Mouse (Mus musculus) lung, embryonic 14.5 days (tissue): ENCODE data around the gene Wdr44. TPM values are rescaled to one million over a fixed set of nuclear protein-coding genes. Genes with fewer than 3 reads are reported as not detected.
A peak's percentile ranks its signal among the peaks of the same experiment; 100 is the strongest.
"Not testable (repeated sequence)": the region's sequence is repeated elsewhere in the genome, so short reads cannot be mapped to it uniquely, and the experiment has no call there.

Experiments
- ATAC-seq: fragments of 200-750 bp; cut with Nextera tagmentation; 2 replicates; pipeline ENCODE4 v1.8.0; 2017; ENCODE audit warnings: mild to moderate bottlenecking, moderate TSS enrichment, moderate library complexity; ENCODE audit not compliant: insufficient read depth
- DNase-seq: peaks from one replicate; pipeline ENCODE4 v3.0.0-alpha.2; 2015
- H3K27ac ChIP-seq: fragments of 300-500 bp; sonication (generic); 2 replicates; pipeline ENCODE4 v1.5.1; 2014; ENCODE audit warnings: low read depth, mild to moderate bottlenecking, moderate library complexity
- H3K27me3 ChIP-seq: fragments of 300-500 bp; sonication (generic); 2 replicates; pipeline ENCODE4 v1.6.1; 2014; ENCODE audit warnings: low read length, control low read depth; ENCODE audit not compliant: insufficient read depth
- H3K36me3 ChIP-seq: fragments of 300-500 bp; sonication (generic); 2 replicates; pipeline ENCODE4 v1.6.1; 2014; ENCODE audit warnings: control low read depth; ENCODE audit not compliant: insufficient read depth
- H3K4me1 ChIP-seq: fragments of 300-500 bp; sonication (generic); 2 replicates; pipeline ENCODE4 v1.6.1; 2014; ENCODE audit warnings: antibody characterized with exemption, control low read depth; ENCODE audit not compliant: insufficient read depth
- H3K4me2 ChIP-seq: fragments of 300-500 bp; sonication (generic); 2 replicates; pipeline ENCODE4 v1.6.1; 2014; ENCODE audit warnings: mild to moderate bottlenecking
- H3K4me3 ChIP-seq: fragments of 300-500 bp; sonication (generic); 2 replicates; pipeline ENCODE4 v1.5.1; 2014; ENCODE audit warnings: low read depth, low read length
- H3K9ac ChIP-seq: fragments of 300-500 bp; sonication (generic); 2 replicates; pipeline ENCODE4 v1.6.1; 2014
- H3K9me3 ChIP-seq: fragments of 300-500 bp; sonication (generic); 2 replicates; pipeline ENCODE4 v1.6.1; 2016; ENCODE audit warnings: low read depth, low read length, control low read depth
- CTCF ChIP-seq: IDR thresholded peaks from 2 replicates; pipeline ENCODE4 v1.5.1; 2016; ENCODE audit warnings: antibody characterized with exemption, low read depth
- WGBS: fragments of 180-500 bp; shearing (Covaris S2); extraction: QIAGEN DNeasy Blood & Tissue Kit; methylation state at CpG from one replicate; pipeline ENCODE4 v1.1.7; 2014; 5-methylcytosine and 5-hydroxymethylcytosine counted together
- polyA plus RNA-seq: library from polyadenylated mRNA; unstranded; fragments of >200 nt; fragmentation: Nextera tagmentation; extraction: Ambion mirVana; gene quantifications from 2 replicates; pipeline ENCODE4 v1.2.1, GENCODE M21; 2014

The Wdr44 gene
- polyA plus RNA-seq, 1 experiment from 2014 or later = 6.4 TPM

DNA sequence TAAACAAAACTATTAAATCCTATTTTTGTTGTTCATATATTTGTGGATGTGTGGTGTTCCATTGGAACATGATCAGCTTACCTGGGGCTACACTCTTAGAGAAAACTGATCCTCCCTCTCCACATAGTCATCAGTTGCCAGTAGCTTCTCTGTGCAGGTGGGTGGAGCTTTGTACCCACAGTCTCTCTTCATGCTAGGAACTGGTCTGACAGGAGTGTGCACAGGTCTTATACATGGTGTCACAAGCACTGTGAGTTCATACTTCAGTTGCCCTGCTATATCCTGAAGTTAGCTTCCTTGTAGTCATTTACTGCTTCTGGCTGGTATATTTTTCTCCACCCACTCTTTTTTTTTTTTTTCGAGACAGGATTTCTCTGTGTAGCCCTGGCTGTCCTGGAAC is 61.8 kb downstream of the Wdr44 start:
- Histone ChIP-seq H3K4me1 (no peaks in the 10 kb centered on the region), H3K9me3 (no peaks in the 10 kb centered on the region), H3K9ac (no peak overlapping the region), H3K27me3 (no peaks in the 10 kb centered on the region), H3K4me2 (no peak overlapping the region), H3K27ac (no peak overlapping the region), H3K36me3 (no peaks in the 10 kb centered on the region), H3K4me3 (no peak overlapping the region)
- 78% methylated on average over 1 of the region's 1 CpGs for whole genome bisulfite sequencing
- DNase-seq (no peak), ATAC-seq (no peak)
- no peak for TF ChIP-seq CTCF

DNA sequence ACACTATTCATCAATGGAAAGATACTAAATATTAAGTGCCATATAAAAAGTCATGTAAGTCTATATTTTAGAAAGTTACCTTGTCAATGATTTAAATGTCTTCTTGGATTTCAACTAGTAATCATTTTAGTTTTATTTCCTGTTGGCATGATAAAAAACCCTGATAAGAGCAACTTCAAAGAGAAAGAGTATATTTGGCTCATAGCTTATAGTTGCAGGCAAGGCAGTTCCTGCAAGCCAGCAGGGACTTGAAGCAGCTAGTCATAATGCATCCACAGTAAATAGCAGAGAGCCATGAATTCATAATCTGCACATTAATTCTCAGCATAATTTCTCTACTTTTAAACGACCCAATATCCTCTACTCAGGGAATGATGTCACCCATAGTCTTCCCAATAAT is 75.0 kb downstream of the Wdr44 start:
- Histone ChIP-seq H3K36me3 (no peaks in the 10 kb centered on the region), H3K4me3 (no peak overlapping the region), H3K4me2 (no peak overlapping the region), H3K27me3 (no peaks in the 10 kb centered on the region), H3K9me3 (no peaks in the 10 kb centered on the region), H3K9ac (no peak overlapping the region), H3K4me1 (no peaks in the 10 kb centered on the region), H3K27ac (no peak overlapping the region)
- 63% methylated on average over 1 of the region's 1 CpGs for WGBS
- ATAC-seq = no peak
- DNase-seq = no peak
- TF ChIP-seq CTCF = no peak

DNA sequence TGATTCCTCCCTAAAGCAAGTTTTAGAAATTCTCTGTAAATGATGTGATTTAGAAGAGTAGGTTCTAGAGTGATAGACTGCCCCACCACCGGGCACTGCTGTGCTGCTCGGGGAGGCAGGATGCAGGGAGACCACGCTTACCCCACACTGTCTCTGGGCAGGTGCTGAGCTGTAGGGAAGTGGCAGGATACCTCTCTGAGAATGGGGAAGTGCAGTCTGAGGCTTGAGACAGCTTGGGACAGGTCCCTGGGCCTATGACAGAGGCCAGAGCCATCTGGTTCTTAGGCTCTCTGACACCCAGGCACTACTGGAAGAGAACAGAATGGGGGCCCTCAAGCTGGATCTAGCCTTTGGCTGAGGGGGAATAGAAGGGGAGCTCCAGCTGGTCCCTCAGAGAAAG is 114.3 kb downstream of the Wdr44 start:
- DNase-seq = no peak
- 85% methylated on average over 3 of the region's 3 CpGs for WGBS

DNA sequence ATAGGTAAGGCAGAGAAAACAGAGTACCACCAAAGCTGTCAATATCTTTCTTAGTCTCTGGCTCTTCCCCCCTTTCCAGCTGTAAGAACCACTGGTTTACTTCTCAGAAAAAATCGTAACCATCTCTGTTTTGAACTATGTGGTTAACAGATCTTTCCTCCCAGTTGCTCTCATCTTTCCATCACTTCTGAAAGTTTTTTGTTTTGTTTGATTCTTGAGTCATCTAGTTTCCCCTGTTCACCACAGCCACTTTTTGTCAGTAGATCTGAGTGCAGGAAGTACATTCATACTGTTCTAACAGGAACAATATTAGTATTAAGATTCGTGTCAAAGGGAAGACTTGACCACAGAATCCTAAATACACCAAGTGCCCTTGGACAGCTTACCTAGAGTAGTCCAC is 117.5 kb downstream of the Wdr44 start:
- DNase-seq (no peak), ATAC-seq (no peak)
- no peak for TF ChIP-seq CTCF
- Histone ChIP-seq H3K9ac (no peak overlapping the region), H3K36me3 (no peaks in the 10 kb centered on the region), H3K27me3 (no peaks in the 10 kb centered on the region), H3K4me2 (no peak overlapping the region), H3K4me3 (no peak overlapping the region), H3K4me1 (no peaks in the 10 kb centered on the region), H3K9me3 (no peaks in the 10 kb centered on the region), H3K27ac (no peak overlapping the region)
- WGBS = 78% methylated on average over 2 of the region's 2 CpGs

More for the DNA sequence above, 114.3 kb downstream of the Wdr44 start:
- Histone ChIP-seq H3K9me3 (no peaks in the 10 kb centered on the region), H3K4me3 (no peak overlapping the region), H3K27me3 (no peaks in the 10 kb centered on the region), H3K9ac (no peak overlapping the region), H3K4me1 (no peaks in the 10 kb centered on the region), H3K36me3 (no peaks in the 10 kb centered on the region), H3K27ac (no peak overlapping the region), H3K4me2 (no peak overlapping the region)
- ATAC-seq = no peak
- TF ChIP-seq CTCF = no peak

DNA sequence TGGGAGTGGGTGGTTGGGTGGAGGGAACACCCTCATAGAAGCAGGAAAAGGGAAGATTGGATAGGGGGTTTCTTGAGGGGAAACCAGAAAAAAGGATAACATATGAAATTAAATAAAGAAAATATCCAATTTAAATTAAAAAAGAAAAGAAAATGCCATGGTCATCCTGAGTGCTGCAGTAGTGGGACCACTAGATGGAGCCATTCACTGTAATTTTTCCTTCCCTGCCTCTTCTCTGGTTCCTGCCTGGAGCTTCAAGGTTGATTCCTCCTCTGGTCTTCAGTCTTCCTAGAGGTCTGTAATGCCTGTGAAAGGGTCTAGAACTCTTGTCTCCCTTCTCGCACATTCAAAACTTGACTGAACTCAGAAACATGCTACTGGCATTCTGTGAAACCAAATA is 120.4 kb downstream of the Wdr44 start:
- not testable (repeated sequence) for H3K4me2 ChIP-seq, H3K36me3 ChIP-seq, H3K4me1 ChIP-seq, H3K4me3 ChIP-seq, H3K27ac ChIP-seq, ATAC-seq, H3K9me3 ChIP-seq, H3K9ac ChIP-seq, H3K27me3 ChIP-seq
- WGBS = 67% methylated on average over 1 of the region's 1 CpGs
- DNase-seq = peak; percentile 2

DNA sequence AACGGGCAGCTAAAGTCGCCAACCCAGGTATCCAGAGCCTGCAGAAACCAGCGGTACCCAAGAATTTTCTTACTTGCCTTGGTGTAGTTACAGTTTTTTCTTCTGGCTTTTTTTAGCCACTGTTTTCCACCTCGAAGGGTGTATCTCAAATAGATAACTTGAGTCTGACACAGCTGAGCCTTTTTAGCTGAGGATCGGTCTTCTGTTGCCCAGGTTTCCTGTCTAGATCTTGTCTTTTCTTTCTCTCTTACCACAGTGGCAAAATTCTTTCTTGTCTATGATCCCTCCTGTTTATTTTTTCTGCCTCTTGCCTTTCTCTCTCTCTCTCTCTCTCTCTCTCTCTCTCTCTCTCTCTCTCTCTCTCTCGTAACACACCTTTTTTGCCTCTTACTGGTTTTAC is 130.0 kb downstream of the Wdr44 start:
- H3K4me1 ChIP-seq, H3K27ac ChIP-seq, H3K9me3 ChIP-seq, H3K4me2 ChIP-seq, H3K4me3 ChIP-seq, ATAC-seq, H3K9ac ChIP-seq, H3K27me3 ChIP-seq, H3K36me3 ChIP-seq, DNase-seq: not testable (repeated sequence)
- 78% methylated on average over 6 of the region's 6 CpGs for WGBS

DNA sequence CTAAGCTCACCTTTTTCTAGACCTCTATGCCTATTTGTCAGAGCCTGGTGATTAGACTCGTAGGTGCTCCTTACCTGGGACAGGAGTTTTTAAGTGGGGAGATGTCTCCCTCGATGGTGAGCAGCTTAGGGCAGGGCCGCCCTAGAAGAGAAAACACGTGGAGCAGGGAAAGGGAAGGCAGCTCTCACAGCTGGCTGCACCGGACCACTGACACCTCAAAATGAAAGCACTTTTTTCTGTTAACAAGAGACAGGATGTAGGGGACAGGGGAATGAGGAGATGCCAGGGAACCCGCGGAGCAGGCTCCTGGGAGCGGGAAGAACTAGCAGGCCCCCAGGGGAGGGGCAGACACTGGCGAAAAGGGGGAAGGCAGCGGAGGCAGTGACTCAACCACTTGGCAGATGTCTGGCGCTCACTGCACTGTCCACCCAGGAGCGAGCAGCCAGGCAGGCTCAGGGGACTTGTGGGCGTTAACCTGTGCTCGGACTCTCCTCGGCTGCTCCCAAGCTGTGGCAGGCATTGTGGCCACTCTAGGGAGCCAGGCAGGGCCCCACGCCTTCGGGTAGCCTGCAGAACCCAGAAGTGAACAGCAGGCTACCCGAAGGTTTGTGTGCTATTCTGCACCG is 130.7 kb downstream of the Wdr44 start:
- no peak for TF ChIP-seq CTCF
- H3K4me1 ChIP-seq = no peaks in the 10 kb centered on the region
- no peaks in the 10 kb centered on the region for H3K9me3 ChIP-seq
- no peak overlapping the region for H3K9ac ChIP-seq
- no peak overlapping the region for H3K27ac ChIP-seq
- H3K4me2 ChIP-seq = peak overlapping the region; percentile 30
- H3K27me3 ChIP-seq = no peaks in the 10 kb centered on the region
- no peaks in the 10 kb centered on the region for H3K36me3 ChIP-seq
- no peak overlapping the region; the same call in 1 of the 2 replicates for H3K4me3 ChIP-seq
- DNase-seq (peak; percentile 9), ATAC-seq (peak; percentile 65; the same call in 1 of the 2 replicates)
- 51% methylated on average over 17 of the region's 19 CpGs for WGBS

DNA sequence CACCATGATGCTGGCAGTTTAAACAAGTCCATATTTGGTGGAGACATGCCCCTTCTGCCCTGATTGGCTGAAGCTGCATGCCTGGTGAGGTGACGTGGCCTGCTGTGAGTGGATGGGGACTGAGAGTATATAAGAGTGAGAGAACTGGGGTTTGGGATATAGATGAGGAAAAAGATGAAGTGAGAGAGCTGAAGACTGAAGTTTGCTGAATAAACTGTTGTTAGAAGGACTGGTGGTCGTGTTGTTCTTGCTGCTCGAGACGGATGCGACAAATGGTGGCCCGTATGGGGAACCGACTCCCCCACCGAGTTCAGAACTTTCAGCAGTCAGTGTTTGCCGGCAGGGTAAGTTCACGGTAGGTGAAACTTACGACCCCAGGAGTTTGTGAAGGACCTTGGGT is 140.9 kb downstream of the Wdr44 start:
- not testable (repeated sequence) for H3K9me3 ChIP-seq, H3K27me3 ChIP-seq, H3K36me3 ChIP-seq, H3K4me3 ChIP-seq, H3K27ac ChIP-seq, H3K4me2 ChIP-seq, ATAC-seq, H3K4me1 ChIP-seq, DNase-seq, H3K9ac ChIP-seq
- WGBS = 86% methylated on average over 11 of the region's 11 CpGs
